Mouse (Mus musculus) gastrocnemius, postnatal 4 days (tissue): ENCODE measurements at regions not wholly inside any gene's neighbourhood (a gene's known extent, or its start where the extent isn't known, plus 50 kb on each side); places are given as distances from the start of the nearest gene placed in this dataset.

Source experiments
- DNase-seq, 2 experiments: peaks; one replicate each; pipeline ENCODE4 v3.0.0; 2021 to 2022; ENCODE audit warnings: low spot score in 2 of 2, mixed read lengths in 2 of 2

DNA sequence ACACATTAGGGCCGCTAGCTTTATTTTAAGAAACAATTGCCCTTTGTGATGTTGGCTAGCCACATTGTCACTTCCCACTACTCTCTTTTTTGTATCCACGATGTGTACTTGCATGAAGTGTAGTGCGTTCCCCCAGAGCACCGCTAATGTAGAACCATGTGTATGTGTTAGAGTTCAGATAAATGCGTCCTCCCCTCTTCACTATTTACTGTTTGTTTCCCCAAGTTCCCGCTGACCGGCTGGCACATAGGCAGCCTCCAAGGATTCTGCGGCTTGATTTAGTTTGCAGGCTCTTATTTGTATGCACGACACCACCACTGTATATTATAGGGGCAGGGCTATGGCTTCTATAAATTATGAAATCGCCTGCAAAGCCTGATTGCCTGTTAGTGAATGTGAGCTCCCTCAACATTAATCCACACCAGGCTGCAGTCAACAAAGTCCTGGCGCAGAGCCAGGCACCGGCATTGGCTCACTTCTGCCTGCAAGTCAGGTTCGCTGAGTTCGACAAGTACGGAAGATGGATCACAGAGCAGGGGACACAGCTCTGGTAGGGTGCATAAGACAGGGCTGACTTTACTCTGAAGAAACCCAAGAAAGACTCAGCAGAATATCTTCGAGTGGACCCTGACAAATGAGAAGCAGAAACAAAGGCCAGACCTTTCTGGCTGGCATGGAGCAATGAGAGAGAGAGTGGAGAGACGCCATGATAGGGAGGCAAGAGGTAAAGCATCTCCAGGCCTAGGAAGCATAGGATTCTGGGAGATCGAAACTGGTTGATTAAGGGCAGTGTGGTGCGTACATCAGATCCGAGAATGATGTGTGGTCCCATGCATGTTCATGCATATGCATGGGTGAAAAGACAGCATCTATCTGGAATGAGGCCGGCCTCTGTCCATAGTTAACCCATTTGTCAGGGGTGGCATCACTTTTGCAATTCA, 85.8 kb upstream of the Pard3b start:
- DNase-seq, result peak in 1 of 2 experiments; percentile 24

DNA sequence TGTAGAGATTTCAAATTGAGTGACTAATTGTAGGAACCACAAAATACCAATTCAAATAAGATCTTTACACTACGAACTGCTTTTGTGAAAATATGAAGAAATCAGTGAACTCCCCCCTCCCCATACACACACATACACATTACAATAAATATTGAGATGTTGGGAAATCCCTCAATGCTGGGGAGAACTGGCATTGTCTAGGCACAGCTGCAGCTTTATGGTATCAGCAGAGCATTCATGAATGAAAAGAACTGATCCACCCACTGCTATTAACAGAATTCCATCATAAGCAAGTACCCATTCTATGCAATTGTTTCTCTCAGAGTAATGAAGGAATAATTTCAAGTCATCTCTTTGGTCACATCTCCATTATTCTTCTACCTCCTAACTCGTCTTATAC, 79.1 kb upstream of the Pard3b start:
- DNase-seq, result no peak

DNA sequence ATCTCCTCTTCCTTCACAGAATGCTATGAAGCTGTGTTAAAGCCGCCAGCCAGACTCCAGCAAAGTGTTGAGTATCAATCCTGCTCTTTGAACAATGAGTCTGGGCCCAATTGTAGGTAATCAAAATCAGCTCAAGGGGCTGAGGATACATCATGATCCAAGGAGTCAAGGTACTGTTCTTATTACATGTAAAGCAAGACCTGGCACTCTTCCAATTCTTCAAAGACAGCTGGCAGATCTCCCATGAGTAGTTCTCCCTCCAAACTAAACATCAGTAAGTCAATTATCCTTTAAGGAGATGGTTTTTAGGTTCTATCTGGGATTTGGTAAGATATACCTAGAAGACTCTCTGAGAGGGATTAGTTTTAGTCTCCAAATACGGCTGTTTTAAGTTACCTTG, 76.5 kb upstream of the Pard3b start:
- no peak for DNase-seq

DNA sequence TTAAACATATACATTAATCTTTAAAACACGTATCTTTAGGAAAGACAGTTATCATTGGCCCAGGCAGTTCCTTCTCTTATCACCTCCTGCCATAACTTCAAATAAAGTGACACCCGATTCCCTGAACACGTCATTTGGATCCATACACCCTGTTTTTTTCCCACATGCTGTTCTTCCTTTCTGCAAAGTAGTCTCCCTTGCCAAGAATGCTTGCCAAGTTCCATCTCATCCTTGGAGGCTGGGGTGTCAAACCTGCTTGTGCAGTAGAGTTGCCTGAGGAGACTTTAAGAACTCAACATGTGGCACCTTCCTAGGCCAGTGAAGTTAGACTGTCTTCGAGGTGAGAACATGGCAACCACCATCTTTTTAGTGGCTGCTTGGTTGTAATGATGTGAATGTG, 73.2 kb upstream of the Pard3b start:
- DNase-seq, result no peak

DNA sequence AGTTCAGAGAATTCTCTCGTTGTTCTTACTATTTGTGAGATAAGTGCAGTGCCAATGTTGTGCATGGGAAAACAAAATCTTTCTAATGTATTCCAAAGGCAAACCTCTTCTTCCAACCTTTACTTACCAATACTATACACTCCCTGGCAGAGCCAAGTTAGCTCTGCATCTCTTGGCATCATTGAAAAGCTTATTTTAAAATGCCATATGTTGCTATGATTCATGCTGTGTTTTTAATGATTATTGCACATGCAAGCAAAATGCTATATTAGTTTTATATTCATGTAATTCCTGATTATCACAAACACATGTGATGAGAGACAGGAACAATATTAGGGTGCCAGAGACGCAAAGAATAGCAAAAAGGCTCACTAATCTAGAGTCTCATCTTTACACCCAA, 64.3 kb upstream of the Pard3b start:
- no peak for DNase-seq

DNA sequence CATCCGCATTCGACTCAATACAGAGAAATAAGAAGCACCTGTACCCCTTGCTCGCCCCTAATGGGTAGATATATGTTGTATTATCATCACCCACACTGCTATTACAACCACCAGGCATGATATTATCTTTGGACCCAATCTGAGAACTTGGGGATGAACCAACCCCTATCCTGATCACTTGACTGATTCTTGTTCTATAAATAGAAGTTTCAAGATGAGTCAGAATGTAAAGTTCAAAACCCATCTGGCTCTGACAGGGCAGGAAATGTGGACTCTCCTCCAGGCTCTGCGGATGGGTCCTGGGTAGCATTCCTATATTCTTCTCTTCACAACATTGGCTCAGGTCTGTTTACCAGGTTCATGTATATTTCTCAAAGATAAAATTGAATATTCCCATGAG, 61.9 kb upstream of the Pard3b start:
- no peak for DNase-seq

DNA sequence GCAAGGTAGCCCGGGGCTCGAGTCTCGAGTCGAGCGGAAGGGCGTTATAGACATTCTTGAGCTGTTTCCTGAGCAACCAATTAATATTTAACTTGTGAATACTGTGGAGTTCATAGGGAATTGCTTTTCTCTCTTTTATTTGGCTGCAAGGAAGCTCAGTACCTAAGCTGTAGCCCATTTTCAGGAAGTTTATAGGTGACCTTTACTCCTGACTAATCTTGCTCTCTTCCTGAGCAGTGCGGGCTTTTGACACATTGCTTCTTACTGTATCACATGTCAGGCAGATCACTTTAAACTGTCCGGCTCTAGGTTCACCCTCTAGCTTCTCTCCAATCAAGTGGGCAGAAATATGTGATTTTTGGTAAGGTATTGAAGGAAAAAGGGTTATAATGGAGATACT, 51.4 kb upstream of the Pard3b start:
- DNase-seq, result no peak
